Mouse (Mus musculus): ENCODE data around the gene Ppp2r5a.

GRCm38 (mm10) chr1:191378080-191378479 lies 25.0 kb downstream of the Ppp2r5a start:
- TF ChIP-seq CTCF (IDR thresholded peaks at IDR 0.05; ENCODE audit: borderline replicate concordance, insufficient read depth, low read length) (no peak), POLR2A (IDR thresholded peaks at IDR 0.05; ENCODE audit: low read depth, low read length) (no peak)
